Mouse (Mus musculus) intestine, embryonic 16.5 days (tissue): ENCODE measurements at regions not wholly inside any gene's neighbourhood (a gene's known extent, or its start where the extent isn't known, plus 50 kb on each side); places are given as distances from the start of the nearest gene placed in this dataset.

Experiments used
- ATAC-seq: fragments of 200-750 bp; cut with Nextera tagmentation; 2 replicates; pipeline ENCODE4 v1.8.0; 2017; ENCODE audit warnings: moderate TSS enrichment, moderate library complexity
- H3K27ac ChIP-seq: fragments of 300-500 bp; sonication (generic); 2 replicates; pipeline ENCODE4 v1.5.1; 2014; ENCODE audit warnings: mild to moderate bottlenecking, low read length
- H3K27me3 ChIP-seq: fragments of 300-500 bp; sonication (generic); replicated peaks from 2 replicates; pipeline ENCODE4 v1.6.1; 2014; ENCODE audit warnings: low read length, control low read depth, mixed read lengths; ENCODE audit not compliant: control insufficient read depth, insufficient read depth
- H3K36me3 ChIP-seq: fragments of 300-500 bp; sonication (generic); 2 replicates; pipeline ENCODE4 v1.6.1; 2014; ENCODE audit warnings: low read length, control low read depth; ENCODE audit not compliant: control insufficient read depth, insufficient read depth
- H3K4me1 ChIP-seq: fragments of 300-500 bp; sonication (generic); 2 replicates; pipeline ENCODE4 v1.6.1; 2014; ENCODE audit warnings: low read length, control low read depth, mixed read lengths; ENCODE audit not compliant: control insufficient read depth, insufficient read depth
- H3K4me2 ChIP-seq: fragments of 300-500 bp; sonication (generic); 2 replicates; pipeline ENCODE4 v1.6.1; 2014; ENCODE audit warnings: low read depth, low read length, control low read depth
- H3K4me3 ChIP-seq: fragments of 300-500 bp; sonication (generic); 2 replicates; pipeline ENCODE4 v1.5.1; 2014; ENCODE audit warnings: mild to moderate bottlenecking, low read length
- H3K9ac ChIP-seq: fragments of 300-500 bp; sonication (generic); 2 replicates; pipeline ENCODE4 v1.6.1; 2014; ENCODE audit warnings: low read depth, low read length
- H3K9me3 ChIP-seq: fragments of 300-500 bp; sonication (generic); 2 replicates; pipeline ENCODE4 v1.6.1; 2016; ENCODE audit warnings: low read length, control low read depth; ENCODE audit not compliant: control insufficient read depth
- WGBS: fragments of 180-500 bp; shearing (Covaris S2); extraction: QIAGEN DNeasy Blood & Tissue Kit; methylation state at CpG from one replicate; pipeline ENCODE4 v1.1.7; 2014; 5-methylcytosine and 5-hydroxymethylcytosine counted together

GRCm38 (mm10) chr11:32956993-32957392 is 132.6 kb upstream of the Smim23 start:
- 30% methylated on average over 7 of the region's 7 CpGs for WGBS
- Histone ChIP-seq H3K9me3 (no peaks in the 10 kb centered on the region), H3K36me3 (no peaks in the 10 kb centered on the region), H3K4me3 (no peak overlapping the region), H3K27ac (no peak overlapping the region), H3K27me3 (no peaks in the 10 kb centered on the region), H3K4me1 (no peaks in the 10 kb centered on the region), H3K4me2 (no peak overlapping the region), H3K9ac (no peak overlapping the region)
- ATAC-seq, result no peak

- ATAC-seq, result no peak
- Histone ChIP-seq H3K9me3 (no peaks in the 10 kb centered on the region), H3K4me1 (no peaks in the 10 kb centered on the region), H3K4me2 (no peak overlapping the region), H3K36me3 (no peaks in the 10 kb centered on the region), H3K27me3 (no peaks in the 10 kb centered on the region), H3K4me3 (no peak overlapping the region), H3K9ac (no peak overlapping the region), H3K27ac (no peak overlapping the region)
Measured at GRCm38 (mm10) chr11:32952271-32952670, 127.9 kb upstream of the Smim23 start.

- no peak overlapping the region for H3K9ac ChIP-seq
- H3K36me3 ChIP-seq, result no peaks in the 10 kb centered on the region
- no peaks in the 10 kb centered on the region for H3K4me1 ChIP-seq
- no peaks in the 10 kb centered on the region for H3K27me3 ChIP-seq
- no peak for ATAC-seq
- H3K27ac ChIP-seq, result no peak overlapping the region
- H3K4me2 ChIP-seq, result no peak overlapping the region
- WGBS, result 82% methylated on average over 4 of the region's 4 CpGs
- H3K4me3 ChIP-seq, result no peak overlapping the region
- no peaks in the 10 kb centered on the region for H3K9me3 ChIP-seq
Measured at GRCm38 (mm10) chr11:32948132-32948531, 123.7 kb upstream of the Smim23 start.

- ATAC-seq, result no peak
- WGBS, result 52% methylated on average over 3 of the region's 3 CpGs
Measured at GRCm38 (mm10) chr11:32946481-32947001, 122.1 kb upstream of the Smim23 start.

GRCm38 (mm10) chr11:32945071-32945470 is 120.7 kb upstream of the Smim23 start:
- no peaks in the 10 kb centered on the region for H3K27me3 ChIP-seq
- H3K27ac ChIP-seq, result no peak overlapping the region
- H3K4me2 ChIP-seq, result no peak overlapping the region
- H3K36me3 ChIP-seq, result no peaks in the 10 kb centered on the region
- no peak for ATAC-seq
- no peaks in the 10 kb centered on the region for H3K9me3 ChIP-seq
- H3K9ac ChIP-seq, result no peak overlapping the region
- H3K4me3 ChIP-seq, result no peak overlapping the region
- whole genome bisulfite sequencing, result 86% methylated on average over 2 of the region's 2 CpGs
- no peaks in the 10 kb centered on the region for H3K4me1 ChIP-seq

More at GRCm38 (mm10) chr11:32946481-32947001, 122.1 kb upstream of the Smim23 start:
- H3K27ac ChIP-seq, result no peak overlapping the region
- no peak overlapping the region for H3K4me2 ChIP-seq
- H3K4me1 ChIP-seq, result no peaks in the 10 kb centered on the region
- no peak overlapping the region for H3K4me3 ChIP-seq
- H3K36me3 ChIP-seq, result no peaks in the 10 kb centered on the region
- H3K27me3 ChIP-seq, result no peaks in the 10 kb centered on the region
- no peaks in the 10 kb centered on the region for H3K9me3 ChIP-seq
- H3K9ac ChIP-seq, result no peak overlapping the region

- H3K27me3 ChIP-seq, result no peaks in the 10 kb centered on the region
- WGBS, result 73% methylated on average over 5 of the region's 5 CpGs
- H3K4me2 ChIP-seq, result no peak overlapping the region
Measured at GRCm38 (mm10) chr11:32941331-32942009, 117.1 kb upstream of the Smim23 start.

GRCm38 (mm10) chr11:32939102-32939501 is 114.7 kb upstream of the Smim23 start:
- Histone ChIP-seq H3K4me2 (no peak overlapping the region), H3K27ac (no peak overlapping the region), H3K27me3 (no peaks in the 10 kb centered on the region), H3K9ac (no peak overlapping the region), H3K36me3 (no peaks in the 10 kb centered on the region), H3K4me3 (no peak overlapping the region), H3K9me3 (no peaks in the 10 kb centered on the region), H3K4me1 (no peaks in the 10 kb centered on the region)
- 63% methylated on average over 1 of the region's 1 CpGs for WGBS
- no peak for ATAC-seq

More at GRCm38 (mm10) chr11:32941331-32942009, 117.1 kb upstream of the Smim23 start:
- Histone ChIP-seq H3K4me1 (no peaks in the 10 kb centered on the region), H3K4me3 (no peak overlapping the region), H3K27ac (no peak overlapping the region), H3K36me3 (no peaks in the 10 kb centered on the region), H3K9me3 (no peaks in the 10 kb centered on the region), H3K9ac (no peak overlapping the region)
- ATAC-seq, result no peak

GRCm38 (mm10) chr11:32937167-32937566 is 112.8 kb upstream of the Smim23 start:
- no peaks in the 10 kb centered on the region for H3K9me3 ChIP-seq
- no peaks in the 10 kb centered on the region for H3K27me3 ChIP-seq
- H3K4me1 ChIP-seq, result no peaks in the 10 kb centered on the region
- H3K4me3 ChIP-seq, result no peak overlapping the region
- ATAC-seq, result no peak
- no peak overlapping the region for H3K27ac ChIP-seq
- no peak overlapping the region for H3K9ac ChIP-seq
- no peak overlapping the region for H3K4me2 ChIP-seq
- 42% methylated on average over 1 of the region's 1 CpGs for WGBS
- H3K36me3 ChIP-seq, result no peaks in the 10 kb centered on the region

- H3K27me3 ChIP-seq, result no peaks in the 10 kb centered on the region
- ATAC-seq, result no peak
- WGBS, result 51% methylated on average over 9 of the region's 9 CpGs
- H3K9me3 ChIP-seq, result no peaks in the 10 kb centered on the region
- no peak overlapping the region for H3K27ac ChIP-seq
- H3K4me3 ChIP-seq, result no peak overlapping the region
- H3K4me1 ChIP-seq, result no peaks in the 10 kb centered on the region
- H3K4me2 ChIP-seq, result no peak overlapping the region
- H3K9ac ChIP-seq, result no peak overlapping the region
- no peaks in the 10 kb centered on the region for H3K36me3 ChIP-seq
Measured at GRCm38 (mm10) chr11:32931928-32932327, 107.5 kb upstream of the Smim23 start.

GRCm38 (mm10) chr11:32931018-32931417 is 106.6 kb upstream of the Smim23 start:
- ATAC-seq, result no peak
- H3K36me3 ChIP-seq, result no peaks in the 10 kb centered on the region
- no peaks in the 10 kb centered on the region for H3K9me3 ChIP-seq
- no peak overlapping the region for H3K4me2 ChIP-seq
- 11% methylated on average over 14 of the region's 14 CpGs for WGBS
- no peak overlapping the region for H3K9ac ChIP-seq
- no peak overlapping the region for H3K27ac ChIP-seq
- H3K4me3 ChIP-seq, result no peak overlapping the region
- no peaks in the 10 kb centered on the region for H3K27me3 ChIP-seq
- peaks cover 3% of the 10 kb centered on the region; the same call in 1 of the 2 replicates for H3K4me1 ChIP-seq
